Comparison of ENCODE assay signal across 15 mouse cellular contexts in genomic region chr15:89131316-89131715, GRCm38 (mm10). TPM values are rescaled to one million over a fixed set of nuclear protein-coding genes. Genes with fewer than 3 reads are reported as not detected.
DNase-seq lines count a peak whose midpoint lies in the region; ATAC-seq and TF ChIP-seq lines count a peak whose summit lies in the region.
"Had no signal": no experiment of that assay in that cellular context is flagged by ENCODE, and none has a peak within 500 bp of the region (broad histone marks: within the 10 kb centered on the region; RNA-seq: fewer than 3 reads in every experiment).

No protein-coding gene starts in this region.

- TF ChIP-seq CTCF in MEL (IDR thresholded peaks at IDR 0.05 in 2 of 3, conservative IDR thresholded peaks at IDR 0.05 in 1 of 3; ENCODE audit: control insufficient read depth in 1 of 3, insufficient read depth in 1 of 3, low read depth in 2 of 3, low read length in 3 of 3, poor library complexity in 1 of 3, severe bottlenecking in 1 of 3) = no peak; a peak in 1 of 6 replicates
- no peak for TF ChIP-seq CTCF in forebrain, postnatal 0 days (IDR thresholded peaks at IDR 0.05; ENCODE audit: low read depth)

- H3K36me3 ChIP-seq in MEL (ENCODE audit: control insufficient read depth in 1 of 2, insufficient read depth in 2 of 2, low read length in 2 of 2) = no peaks in the 10 kb centered on the region
- H3K36me3 ChIP-seq in splenic B cell, adult 2 months (ENCODE audit: control insufficient read depth, insufficient read depth, low read length, poor library complexity, severe bottlenecking) = peaks cover 2% of the 10 kb centered on the region; the same call in 1 of the 2 replicates
- H3K36me3 ChIP-seq in forebrain, postnatal 0 days (ENCODE audit: insufficient read depth) = peaks cover 4% of the 10 kb centered on the region; the same call in 1 of the 2 replicates

- 89% methylated on average over 3 of the region's 3 CpGs for WGBS in forebrain, postnatal 0 days

- TF ChIP-seq POLR2A in MEL (IDR thresholded peaks at IDR 0.05; ENCODE audit: control insufficient read depth in 1 of 2, insufficient read depth in 1 of 2, low read depth in 1 of 2, low read length in 2 of 2, poor library complexity in 1 of 2) = no peak

- ATAC-seq in forebrain, postnatal 0 days = no peak

- no peak for TF ChIP-seq EP300 in MEL (IDR thresholded peaks at IDR 0.05; ENCODE audit: low read depth in 1 of 2, low read length in 2 of 2)

- no peak overlapping the region for H3K27ac ChIP-seq in MEL (ENCODE audit: control insufficient read depth, low read depth, low read length)
- no peak overlapping the region for H3K27ac ChIP-seq in forebrain, postnatal 0 days (ENCODE audit: low read depth, low read length)
- H3K27ac ChIP-seq: limb, embryonic 10.5 days had no signal

- no peaks in the 10 kb centered on the region for H3K9me3 ChIP-seq in MEL (replicated peaks; ENCODE audit: insufficient read depth, low read length)
- no peaks in the 10 kb centered on the region for H3K9me3 ChIP-seq in forebrain, postnatal 0 days (ENCODE audit: low read length)
- H3K9me3 ChIP-seq: G1E; limb, embryonic 10.5 days had no signal

- H3K4me2 ChIP-seq in forebrain, postnatal 0 days (ENCODE audit: low read depth) = no peak overlapping the region
- H3K4me2 ChIP-seq: lung, embryonic 14.5 days had no signal

- H3K4me3 ChIP-seq in MEL (ENCODE audit: control insufficient read depth in 1 of 2, insufficient read depth in 1 of 2, low read depth in 2 of 2, low read length in 2 of 2) = peak overlapping the region in 1 of 2 experiments; percentile 29; a peak in 1 of 4 replicates
- no peak overlapping the region for H3K4me3 ChIP-seq in forebrain, postnatal 0 days (ENCODE audit: low read depth, low read length)
- H3K4me3 ChIP-seq: limb, embryonic 10.5 days had no signal

- no peak overlapping the region; the same call in 1 of the 2 replicates for H3K9ac ChIP-seq in MEL (ENCODE audit: control insufficient read depth, low read depth, low read length, poor library complexity, severe bottlenecking)
- H3K9ac ChIP-seq in forebrain, postnatal 0 days = no peak overlapping the region
- H3K9ac ChIP-seq: lung, embryonic 14.5 days had no signal

- TF ChIP-seq RAD21 in MEL (IDR thresholded peaks at IDR 0.05; ENCODE audit: low read depth, low read length) = no peak

- no peaks in the 10 kb centered on the region for H3K27me3 ChIP-seq in MEL (ENCODE audit: control insufficient read depth in 1 of 2, insufficient read depth in 2 of 2, low read length in 2 of 2)
- no peaks in the 10 kb centered on the region for H3K27me3 ChIP-seq in splenic B cell, adult 2 months (ENCODE audit: control insufficient read depth, insufficient read depth, low read length, poor library complexity, severe bottlenecking)
- H3K27me3 ChIP-seq in forebrain, postnatal 0 days (ENCODE audit: insufficient read depth, low read length) = no peaks in the 10 kb centered on the region

- peaks cover 10% of the 10 kb centered on the region; the same call in 1 of the 2 replicates for H3K79me2 ChIP-seq in MEL (ENCODE audit: control insufficient read depth, insufficient read depth, low read length, poor library complexity)

- peak; percentile 85 to 90 for DNase-seq in B cell, adult 2 months
- peak; percentile 67 for DNase-seq in MEL (ENCODE audit: low read depth, low spot score)
- peak; percentile 39 to 48 for DNase-seq in lung, postnatal 4 days
- peak; percentile 90 for DNase-seq in splenic B cell, adult 2 months (ENCODE audit: low read depth, low spot score)
- no peak for DNase-seq in forebrain, postnatal 0 days
- no peak for DNase-seq in frontal cortex, postnatal 36 days (ENCODE audit: low spot score in 2 of 2)
- DNase-seq in kidney, postnatal 14 days = no peak
- DNase-seq: heart, adult 18-20 months; heart, postnatal 4 days; kidney, adult 11 months; lung, embryonic 14.5 days; midbrain, embryonic 14.5 days; right cerebral cortex, postnatal 4 days had no signal

- H3K4me1 ChIP-seq in MEL (ENCODE audit: control insufficient read depth in 1 of 2, insufficient read depth in 2 of 2, low read length in 2 of 2) = peaks cover 2 to 16% of the 10 kb centered on the region in 2 experiments; a peak in 3 of 4 replicates
- peaks cover 7% of the 10 kb centered on the region; the same call in 1 of the 2 replicates for H3K4me1 ChIP-seq in forebrain, postnatal 0 days (ENCODE audit: insufficient read depth)

TF ChIP-seq in MEL, 35 proteins besides CTCF, POLR2A, EP300 and RAD21:
- TF ChIP-seq MXI1 (IDR thresholded peaks at IDR 0.05; ENCODE audit: low read depth, low read length) (0 out of 2 replicates have a peak, but pooled peaks have one; percentile 21), ZNF384 (IDR thresholded peaks at IDR 0.05; ENCODE audit: low read depth, low read length) (peak; percentile 65), ELF1 (IDR thresholded peaks at IDR 0.05; ENCODE audit: low read depth, low read length) (0 out of 2 replicates have a peak, but pooled peaks have one; percentile 22), KAT2A (conservative IDR thresholded peaks at IDR 0.05; ENCODE audit: low read depth, low read length) (no peak)

RNA-seq across cellular contexts. Expression of gene Hdac10, which starts 2.8 kb away (rescaled TPM):
- 17.9 and 23.3 TPM in 2 replicates for total RNA-seq in MEL (2012; rRNA removed)
- polyA plus RNA-seq in MEL (2012; ENCODE audit: insufficient read depth in 1 of 2, insufficient read length in 2 of 2, low read depth in 1 of 2, low replicate concordance in 2 of 2, missing spikeins in 1 of 2) = 10 to 100 TPM in 1 of 2 experiments, not detected in 1; 26.6 TPM
- 33.1 and 44.3 TPM in 2 replicates for total RNA-seq in forebrain, postnatal 0 days (2014; rRNA removed)
- polyA plus RNA-seq in forebrain, postnatal 0 days (2015; fragmentation: Nextera tagmentation; extraction: Ambion mirVana) = 27.9 and 30.1 TPM in 2 replicates

RNA-seq across cellular contexts. Expression of gene Tubgcp6, which starts 8.4 kb away (rescaled TPM):
- 14.4 and 17.5 TPM in 2 replicates for total RNA-seq in MEL (2012; rRNA removed)
- polyA plus RNA-seq in MEL (2012; ENCODE audit: insufficient read depth in 1 of 2, insufficient read length in 2 of 2, low read depth in 1 of 2, low replicate concordance in 2 of 2, missing spikeins in 1 of 2) = 10 to 100 TPM in 1 of 2 experiments, not detected in 1; 25.3 TPM
- total RNA-seq in forebrain, postnatal 0 days (2014; rRNA removed) = 24.6 and 42.4 TPM in 2 replicates
- 7.4 and 8.8 TPM in 2 replicates for polyA plus RNA-seq in forebrain, postnatal 0 days (2015; fragmentation: Nextera tagmentation; extraction: Ambion mirVana)

RNA-seq across cellular contexts. Expression of gene Mapk12, which starts 9.2 kb away (rescaled TPM):
- 0.10 TPM in 1 of 2 replicates, not detected in the other for total RNA-seq in MEL (2012; rRNA removed)
- polyA plus RNA-seq in MEL (2012; ENCODE audit: insufficient read depth in 1 of 2, insufficient read length in 2 of 2, low read depth in 1 of 2, low replicate concordance in 2 of 2, missing spikeins in 1 of 2) = under 1 TPM in 1 of 2 experiments, not detected in 1; 0.18 TPM
- total RNA-seq in forebrain, postnatal 0 days (2014; rRNA removed) = 1.8 and 3.4 TPM in 2 replicates
- 2.0 and 2.8 TPM in 2 replicates for polyA plus RNA-seq in forebrain, postnatal 0 days (2015; fragmentation: Nextera tagmentation; extraction: Ambion mirVana)
- polyA plus RNA-seq: G1E had no signal

RNA-seq across cellular contexts. Expression of gene Mapk11, which starts 18.1 kb away (rescaled TPM):
- total RNA-seq in MEL (2012; rRNA removed) = 0.04 and 0.16 TPM in 2 replicates
- polyA plus RNA-seq in MEL (2012; ENCODE audit: insufficient read depth in 1 of 2, insufficient read length in 2 of 2, low read depth in 1 of 2, low replicate concordance in 2 of 2, missing spikeins in 1 of 2) = under 1 TPM in 1 of 2 experiments, not detected in 1; 0.04 TPM
- total RNA-seq in forebrain, postnatal 0 days (2014; rRNA removed) = 35.2 and 35.8 TPM in 2 replicates
- polyA plus RNA-seq in forebrain, postnatal 0 days (2015; fragmentation: Nextera tagmentation; extraction: Ambion mirVana) = 16.2 and 21.3 TPM in 2 replicates

RNA-seq across cellular contexts. Expression of gene Selenoo, which starts 42.4 kb away (rescaled TPM):
- total RNA-seq in MEL (2012; rRNA removed) = 13.6 and 17.3 TPM in 2 replicates
- 10 to 100 TPM in 1 of 2 experiments, not detected in 1; 16.6 TPM for polyA plus RNA-seq in MEL (2012; ENCODE audit: insufficient read depth in 1 of 2, insufficient read length in 2 of 2, low read depth in 1 of 2, low replicate concordance in 2 of 2, missing spikeins in 1 of 2)
- total RNA-seq in forebrain, postnatal 0 days (2014; rRNA removed) = 45.9 and 47.9 TPM in 2 replicates
- polyA plus RNA-seq in forebrain, postnatal 0 days (2015; fragmentation: Nextera tagmentation; extraction: Ambion mirVana) = 19.6 and 20.7 TPM in 2 replicates

Comparison
In these comparisons a context has a peak if more than half of its experiments do, and no peak if none do; other contexts are left out.
1. DNase-seq: peak in B cell, adult 2 months (2 of 2), MEL (single experiment), lung, postnatal 4 days (2 of 2) and splenic B cell, adult 2 months (single experiment); none in forebrain, postnatal 0 days (single experiment), frontal cortex, postnatal 36 days (0 of 2) and kidney, postnatal 14 days (single experiment).